Mouse (Mus musculus) G1E (cell line): ENCODE measurements around the gene Nrd1.

Experiments
- CTCF ChIP-seq: IDR thresholded peaks from 2 replicates; pipeline ENCODE4 v1.5.1; 2012; ENCODE audit warnings: low read depth, low read length, inconsistent platforms, mixed read lengths
- POLR2AphosphoS5 ChIP-seq: IDR thresholded peaks from 2 replicates; pipeline ENCODE4 v1.6.1; 2012; ENCODE audit warnings: low read depth, low read length, inconsistent platforms; ENCODE audit not compliant: insufficient replicate concordance

DNA sequence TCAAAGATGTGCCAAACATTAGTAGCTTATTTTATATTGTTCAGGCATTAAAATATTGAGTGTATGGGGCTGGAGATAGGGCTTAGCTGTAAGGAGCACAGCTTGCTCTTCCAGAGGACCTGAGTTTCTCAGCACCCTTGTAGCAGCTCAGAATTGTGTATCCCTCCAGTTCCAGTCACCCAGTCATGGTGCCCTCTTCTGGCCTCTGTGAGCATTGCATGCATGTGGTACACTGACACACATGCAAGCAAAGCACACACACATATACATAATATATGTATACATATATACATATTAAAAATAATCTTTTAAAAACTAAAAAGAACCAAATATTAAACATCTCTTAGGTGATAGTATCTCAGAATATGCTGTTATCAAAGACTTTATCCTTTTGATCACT is 35.9 kb downstream of the Nrd1 start:
- peak; percentile 74 for TF ChIP-seq CTCF
- no peak for TF ChIP-seq POLR2AphosphoS5
